Mouse (Mus musculus): ENCODE data around the gene Hirip3. TPM values are rescaled to one million over a fixed set of nuclear protein-coding genes. Genes with fewer than 3 reads are reported as not detected.

The Hirip3 gene
- polyA plus RNA-seq (2016; fragmentation: Nextera tagmentation; extraction: Ambion mirVana), result 38.7 and 48.1 TPM in 2 replicates

DNA sequence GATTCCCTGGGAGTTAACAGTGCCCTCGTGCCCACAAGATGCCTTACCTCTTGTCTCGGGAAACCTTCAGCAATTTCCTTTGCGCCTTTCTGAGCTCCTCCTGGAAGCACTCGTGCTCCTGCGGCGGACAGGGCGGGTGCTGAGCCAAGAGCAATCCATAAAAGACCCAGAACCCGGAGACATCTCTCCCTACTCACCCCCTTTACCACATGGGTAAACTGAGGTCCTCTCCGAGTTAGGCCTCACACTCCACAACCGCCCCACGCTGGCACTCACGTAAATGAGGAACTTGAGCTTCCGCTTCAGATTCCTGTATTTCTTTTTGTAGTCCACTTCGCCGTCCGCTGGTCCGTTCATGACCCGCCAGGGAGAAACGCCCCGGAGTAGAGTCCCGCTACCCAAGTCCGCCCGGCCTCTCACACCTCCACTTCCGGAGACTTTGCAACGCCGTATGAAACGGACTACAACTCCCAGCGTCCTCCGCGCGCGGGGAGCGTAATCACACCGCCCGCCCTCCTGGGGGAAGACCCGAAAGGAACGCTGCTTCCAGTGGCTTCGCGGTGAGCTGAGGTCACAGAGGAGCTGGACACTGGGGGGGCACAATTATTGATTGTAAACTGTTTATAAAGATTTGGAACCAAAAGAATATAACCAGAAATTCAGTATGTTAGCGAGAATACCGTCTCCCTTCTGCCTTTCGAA lies at the start of gene Hirip3:
TSS of gene Hirip3 (plus strand) at position 544 of the 702 bp plus-strand sequence.
- H3K4me1 ChIP-seq (replicated peaks), result peaks cover 39% of the 10 kb centered on the region
- no peaks in the 10 kb centered on the region for H3K27me3 ChIP-seq (ENCODE audit: insufficient read depth, poor library complexity, severe bottlenecking)
- peak; percentile 94 for DNase-seq (ENCODE audit: low spot score)
- peak within 1 kb of the TSS; percentile 95 for H3K27ac ChIP-seq
- H3K9me3 ChIP-seq, result no peaks in the 10 kb centered on the region
- H3K4me3 ChIP-seq, result peak within 1 kb of the TSS; percentile 68
- 3% methylated on average over 42 of the region's 42 CpGs for WGBS
- peaks cover 77% of the 10 kb centered on the region for H3K36me3 ChIP-seq

DNA sequence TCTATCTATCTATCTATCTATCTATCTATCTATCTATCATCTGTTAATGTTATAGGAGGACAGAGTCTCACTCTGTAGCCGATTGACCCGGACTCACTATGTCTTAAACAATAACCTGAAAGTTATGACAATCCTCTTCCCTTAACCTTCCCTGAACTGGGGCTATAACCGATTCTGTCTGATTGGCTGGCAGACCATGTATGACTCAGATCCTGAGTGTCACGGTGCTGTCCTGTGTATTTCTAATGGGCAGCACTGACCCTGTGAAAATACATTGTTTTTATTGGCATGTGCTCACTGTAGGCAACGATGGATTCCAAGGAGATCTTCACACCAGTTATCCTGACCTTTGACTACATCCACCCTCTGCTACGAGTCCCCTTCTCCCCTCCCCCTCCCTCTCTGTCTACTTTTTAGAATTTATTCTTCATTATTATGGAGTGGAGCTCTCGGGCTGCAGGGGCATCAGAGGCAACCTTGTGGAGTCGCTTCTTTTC lies 46.0 kb upstream of the Hirip3 start:
- 52% methylated on average over 8 of the region's 8 CpGs for WGBS
- Histone ChIP-seq H3K9me3 (no peaks in the 10 kb centered on the region), H3K27ac (no peak overlapping the region), H3K36me3 (no peaks in the 10 kb centered on the region), H3K4me3 (no peak overlapping the region), H3K4me1 (replicated peaks) (peaks cover 16% of the 10 kb centered on the region), H3K27me3 (ENCODE audit: insufficient read depth, poor library complexity, severe bottlenecking) (peaks cover 4% of the 10 kb centered on the region; the same call in 1 of the 2 replicates)
- DNase-seq (ENCODE audit: low spot score), result no peak

DNA sequence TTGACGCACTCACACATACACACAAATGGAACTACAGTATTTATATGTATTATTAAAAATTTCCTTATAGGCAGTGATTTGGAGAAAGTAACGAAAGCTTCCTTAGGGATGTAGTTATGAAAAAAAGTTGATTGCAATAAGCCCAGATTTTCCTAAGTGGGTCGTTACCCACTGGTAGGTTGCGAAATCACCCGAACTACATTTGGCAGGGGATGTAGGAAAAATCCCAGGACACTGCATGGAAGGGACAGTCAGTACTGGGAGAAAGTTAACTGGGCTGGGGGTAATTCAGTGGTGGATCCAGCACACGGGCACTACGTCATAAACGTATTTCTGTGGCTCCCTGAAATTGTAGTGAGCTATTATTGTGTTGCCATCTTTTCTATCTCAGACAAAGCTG lies 45.3 kb upstream of the Hirip3 start:
- Histone ChIP-seq H3K4me1 (replicated peaks) (peaks cover 16% of the 10 kb centered on the region), H3K27ac (no peak overlapping the region), H3K4me3 (no peak overlapping the region), H3K9me3 (no peaks in the 10 kb centered on the region), H3K36me3 (no peaks in the 10 kb centered on the region), H3K27me3 (ENCODE audit: insufficient read depth, poor library complexity, severe bottlenecking) (peaks cover 7% of the 10 kb centered on the region; the same call in 1 of the 2 replicates)
- no peak for DNase-seq (ENCODE audit: low spot score)
- WGBS, result 88% methylated on average over 8 of the region's 8 CpGs

DNA sequence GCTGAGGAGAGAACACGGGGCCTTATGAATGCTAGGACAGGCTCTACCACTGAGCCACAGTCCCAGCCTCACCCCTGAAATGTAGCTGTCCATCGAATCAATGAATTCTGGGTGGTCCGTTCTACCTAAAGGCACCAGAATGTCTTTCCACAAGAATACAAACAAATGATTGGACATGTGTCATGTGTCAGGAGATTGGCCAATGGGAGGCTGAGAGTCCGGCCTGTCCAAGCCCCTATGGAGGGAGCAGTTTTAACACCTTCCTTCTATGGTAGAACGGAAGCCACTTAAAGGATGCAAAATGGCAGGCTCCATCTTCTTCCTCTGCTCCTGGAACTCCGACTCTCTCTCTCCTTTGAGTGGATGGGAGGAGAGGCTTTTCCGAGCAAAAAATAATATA lies 44.2 kb upstream of the Hirip3 start:
- WGBS, result 86% methylated on average over 7 of the region's 7 CpGs
- H3K4me3 ChIP-seq, result no peak overlapping the region
- DNase-seq (ENCODE audit: low spot score), result no peak
- H3K27me3 ChIP-seq (ENCODE audit: insufficient read depth, poor library complexity, severe bottlenecking), result peaks cover 12% of the 10 kb centered on the region
- no peaks in the 10 kb centered on the region for H3K36me3 ChIP-seq
- H3K9me3 ChIP-seq, result no peaks in the 10 kb centered on the region
- no peak overlapping the region for H3K27ac ChIP-seq
- H3K4me1 ChIP-seq (replicated peaks), result peaks cover 25% of the 10 kb centered on the region

DNA sequence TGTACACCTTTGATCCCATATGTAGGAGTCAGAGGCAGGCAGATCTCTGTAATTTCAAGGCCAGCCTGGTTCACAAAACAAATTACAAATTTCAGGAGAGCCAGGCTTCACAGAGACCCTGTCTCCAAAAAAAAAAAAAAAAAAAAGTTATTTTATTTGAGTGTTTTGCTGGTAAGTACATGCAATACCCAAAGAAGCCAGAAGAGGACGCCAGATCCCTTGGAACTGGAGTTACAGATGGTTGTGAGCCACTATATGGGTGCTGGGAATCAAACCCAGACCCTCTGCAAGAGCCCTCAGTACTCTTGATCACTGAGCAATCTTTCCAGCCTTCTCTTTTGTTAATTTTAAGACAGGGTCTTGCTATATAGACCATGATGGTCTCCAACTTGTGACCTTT lies 43.0 kb upstream of the Hirip3 start:
- no peaks in the 10 kb centered on the region for H3K9me3 ChIP-seq
- WGBS, result 40% methylated on average over 1 of the region's 1 CpGs
- DNase-seq (ENCODE audit: low spot score), result no peak

DNA sequence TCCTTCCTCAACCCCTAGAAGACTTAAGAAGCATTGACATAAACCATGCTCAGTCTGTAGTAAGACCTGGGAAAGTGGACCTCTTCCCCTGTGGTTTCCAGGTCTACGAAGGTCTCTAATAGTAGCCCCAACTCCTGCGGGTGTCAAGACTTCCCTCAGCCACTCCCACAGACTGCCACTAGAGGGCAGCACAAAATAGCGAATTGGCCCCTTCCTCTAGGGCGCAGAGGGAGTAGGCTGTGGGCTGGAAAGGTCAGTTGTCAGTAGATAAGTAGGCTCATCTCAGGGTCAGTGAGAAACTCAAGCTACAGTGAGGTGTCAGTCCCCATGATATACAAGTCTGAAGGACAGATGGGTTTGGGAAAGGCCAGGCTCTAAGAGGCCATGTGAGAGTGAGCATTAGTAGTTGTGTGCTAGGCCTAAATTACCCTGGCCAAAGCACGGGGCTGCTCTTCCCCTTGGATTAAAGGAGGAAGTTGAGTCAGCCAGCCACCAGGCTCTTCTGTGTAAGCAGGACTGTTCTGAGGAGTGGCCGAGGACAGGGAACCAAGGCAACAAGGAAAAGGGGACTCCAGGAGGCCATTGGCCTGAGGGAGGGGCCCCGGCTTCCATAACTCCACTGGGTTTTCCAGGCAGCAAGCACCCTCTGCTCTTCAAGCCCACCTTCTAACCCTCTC lies 39.8 kb upstream of the Hirip3 start:
- peak; percentile 87 for DNase-seq (ENCODE audit: low spot score)
- Histone ChIP-seq H3K36me3 (no peaks in the 10 kb centered on the region), H3K4me1 (replicated peaks) (peaks cover 37% of the 10 kb centered on the region), H3K4me3 (peak overlapping the region; percentile 66; the same call in 1 of the 2 replicates), H3K27me3 (ENCODE audit: insufficient read depth, poor library complexity, severe bottlenecking) (peaks cover 48% of the 10 kb centered on the region), H3K9me3 (no peaks in the 10 kb centered on the region), H3K27ac (peak overlapping the region; percentile 90)
- WGBS, result 23% methylated on average over 7 of the region's 7 CpGs

More for the DNA sequence above, 43.0 kb upstream of the Hirip3 start:
- H3K4me3 ChIP-seq, result no peak overlapping the region
- H3K27ac ChIP-seq, result no peak overlapping the region
- H3K4me1 ChIP-seq (replicated peaks), result peaks cover 31% of the 10 kb centered on the region
- H3K36me3 ChIP-seq, result no peaks in the 10 kb centered on the region
- H3K27me3 ChIP-seq (ENCODE audit: insufficient read depth, poor library complexity, severe bottlenecking), result peaks cover 24% of the 10 kb centered on the region

DNA sequence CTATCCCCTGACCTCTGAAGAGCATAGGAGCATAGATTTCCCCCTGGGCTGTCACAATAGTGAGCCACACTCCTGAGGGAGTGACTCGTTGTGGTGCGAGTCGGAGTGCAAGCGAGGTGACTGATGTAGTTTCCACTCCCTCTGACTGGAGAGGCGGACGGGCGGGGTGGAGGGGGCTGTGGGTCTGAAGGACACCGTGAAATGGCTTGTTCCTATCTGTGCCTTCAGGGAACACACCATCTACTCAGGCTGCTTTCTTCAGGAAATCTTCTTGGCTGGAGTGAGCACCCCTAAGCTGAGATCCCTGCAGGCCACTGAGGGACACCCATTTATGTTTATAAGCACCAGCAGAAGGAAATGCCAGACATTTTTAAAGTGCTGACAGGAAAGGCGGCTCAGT lies 39.0 kb upstream of the Hirip3 start:
- Histone ChIP-seq H3K9me3 (no peaks in the 10 kb centered on the region), H3K36me3 (no peaks in the 10 kb centered on the region), H3K4me3 (peak overlapping the region; percentile 66), H3K27me3 (ENCODE audit: insufficient read depth, poor library complexity, severe bottlenecking) (peaks cover 48% of the 10 kb centered on the region), H3K27ac (peak overlapping the region; percentile 90), H3K4me1 (replicated peaks) (peaks cover 37% of the 10 kb centered on the region)
- WGBS, result 7% methylated on average over 9 of the region's 9 CpGs
- DNase-seq (ENCODE audit: low spot score), result peak; percentile 17

DNA sequence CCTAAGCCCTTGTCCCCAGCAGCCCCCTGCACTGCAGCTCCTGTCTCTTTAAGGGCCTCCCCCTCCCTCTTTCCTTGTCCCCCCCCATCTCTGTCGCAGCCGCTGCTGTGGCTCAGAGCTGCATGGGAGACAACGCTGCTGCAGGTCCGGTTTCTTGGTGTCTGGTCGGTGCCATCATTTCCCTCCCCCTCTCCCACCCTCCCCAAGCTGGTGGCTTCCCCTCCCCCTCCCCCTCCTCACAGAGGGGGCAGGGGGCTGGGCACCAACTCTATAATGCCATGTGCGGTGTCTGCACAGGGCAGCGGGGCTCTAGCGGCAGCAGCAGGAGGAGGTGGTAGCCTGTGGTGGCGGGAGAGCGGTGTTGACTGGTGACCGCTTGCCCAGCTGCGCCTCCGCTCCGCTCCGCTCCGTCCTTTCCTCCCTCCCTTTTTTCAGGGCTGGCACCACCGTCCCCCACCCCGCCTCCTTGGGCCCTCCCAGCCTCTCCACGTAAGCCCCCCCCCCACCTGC lies 38.5 kb upstream of the Hirip3 start:
- Histone ChIP-seq H3K36me3 (no peaks in the 10 kb centered on the region), H3K9me3 (no peaks in the 10 kb centered on the region), H3K4me3 (peak overlapping the region; percentile 66), H3K4me1 (replicated peaks) (peaks cover 37% of the 10 kb centered on the region), H3K27me3 (ENCODE audit: insufficient read depth, poor library complexity, severe bottlenecking) (peaks cover 48% of the 10 kb centered on the region), H3K27ac (peak overlapping the region; percentile 90)
- peak; percentile 54 for DNase-seq (ENCODE audit: low spot score)
- 2% methylated on average over 17 of the region's 19 CpGs for WGBS

DNA sequence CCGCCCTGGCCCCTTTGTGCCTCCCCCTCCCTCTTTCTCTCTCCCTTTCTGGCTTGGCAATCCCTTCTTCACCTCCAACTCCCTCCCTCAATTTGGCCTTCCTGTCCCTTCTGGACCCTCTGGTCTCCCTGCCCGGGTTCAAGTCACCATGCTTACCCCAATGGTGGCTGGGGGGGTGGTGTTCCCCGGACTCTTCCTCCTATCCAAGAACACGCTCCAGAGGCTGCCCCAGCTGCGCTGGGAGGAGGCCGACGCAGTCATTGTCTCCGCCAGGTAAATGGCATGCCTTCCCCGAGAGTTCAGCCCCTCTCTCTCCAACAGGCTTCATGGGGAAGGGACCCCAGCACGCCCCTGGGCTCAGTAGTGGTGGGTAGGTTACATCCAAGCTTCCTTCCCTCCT lies 37.8 kb upstream of the Hirip3 start:
- Histone ChIP-seq H3K9me3 (no peaks in the 10 kb centered on the region), H3K27me3 (ENCODE audit: insufficient read depth, poor library complexity, severe bottlenecking) (peaks cover 48% of the 10 kb centered on the region), H3K4me3 (peak overlapping the region; percentile 66), H3K27ac (peak overlapping the region; percentile 90), H3K36me3 (no peaks in the 10 kb centered on the region), H3K4me1 (replicated peaks) (peaks cover 37% of the 10 kb centered on the region)
- WGBS, result 7% methylated on average over 10 of the region's 10 CpGs
- DNase-seq (ENCODE audit: low spot score), result no peak

DNA sequence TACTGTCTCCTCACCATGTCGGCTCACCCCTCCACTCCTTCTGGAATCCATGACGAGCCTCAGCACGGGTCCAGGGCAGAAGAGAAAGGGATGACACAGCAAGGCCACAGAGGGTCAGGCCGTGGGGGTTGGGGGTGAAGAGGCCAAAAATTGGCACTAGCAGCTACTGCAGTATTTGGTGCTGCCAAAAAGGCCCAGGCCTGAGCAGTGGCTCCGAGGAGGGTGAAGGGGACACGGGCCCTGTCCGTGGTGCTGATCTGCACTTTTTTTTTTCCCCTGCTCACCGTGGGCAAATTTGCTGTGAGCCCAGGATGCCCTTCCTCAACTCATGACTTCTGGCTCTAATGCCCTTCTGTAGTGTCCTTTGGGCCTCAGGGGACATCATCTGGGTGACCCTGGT lies 36.4 kb upstream of the Hirip3 start:
- H3K27ac ChIP-seq, result no peak overlapping the region
- peaks cover 51% of the 10 kb centered on the region for H3K4me1 ChIP-seq (replicated peaks)
- H3K4me3 ChIP-seq, result peak overlapping the region; percentile 20; the same call in 1 of the 2 replicates
- H3K36me3 ChIP-seq, result no peaks in the 10 kb centered on the region
- 19% methylated on average over 8 of the region's 8 CpGs for WGBS
- no peak for DNase-seq (ENCODE audit: low spot score)
- H3K9me3 ChIP-seq, result no peaks in the 10 kb centered on the region
- H3K27me3 ChIP-seq (ENCODE audit: insufficient read depth, poor library complexity, severe bottlenecking), result peaks cover 55% of the 10 kb centered on the region

DNA sequence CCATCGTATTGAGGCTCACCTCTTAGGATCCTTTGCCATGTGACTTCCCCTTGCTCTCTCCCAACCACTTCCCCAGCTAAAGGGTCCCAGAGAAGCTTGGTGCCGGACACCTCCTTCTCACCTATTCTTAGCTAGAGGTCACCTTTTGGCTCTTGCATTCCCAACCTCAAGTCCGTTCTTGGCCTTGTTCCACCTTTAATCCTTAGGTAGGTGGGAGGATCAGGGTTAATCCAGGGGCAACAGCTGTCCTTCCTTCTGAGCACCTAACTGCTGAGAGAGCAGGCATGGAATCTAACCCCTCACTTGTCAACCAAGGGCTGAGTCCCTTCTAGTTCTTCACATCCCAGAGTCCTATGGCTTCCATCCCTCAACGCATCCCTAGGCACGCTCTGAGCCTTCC lies 35.8 kb upstream of the Hirip3 start:
- 70% methylated on average over 5 of the region's 5 CpGs for WGBS
- no peak for DNase-seq (ENCODE audit: low spot score)
- no peak overlapping the region for H3K27ac ChIP-seq
- H3K4me1 ChIP-seq (replicated peaks), result peaks cover 52% of the 10 kb centered on the region
- H3K4me3 ChIP-seq, result no peak overlapping the region
- peaks cover 60% of the 10 kb centered on the region for H3K27me3 ChIP-seq (ENCODE audit: insufficient read depth, poor library complexity, severe bottlenecking)
- H3K9me3 ChIP-seq, result no peaks in the 10 kb centered on the region
- no peaks in the 10 kb centered on the region for H3K36me3 ChIP-seq

DNA sequence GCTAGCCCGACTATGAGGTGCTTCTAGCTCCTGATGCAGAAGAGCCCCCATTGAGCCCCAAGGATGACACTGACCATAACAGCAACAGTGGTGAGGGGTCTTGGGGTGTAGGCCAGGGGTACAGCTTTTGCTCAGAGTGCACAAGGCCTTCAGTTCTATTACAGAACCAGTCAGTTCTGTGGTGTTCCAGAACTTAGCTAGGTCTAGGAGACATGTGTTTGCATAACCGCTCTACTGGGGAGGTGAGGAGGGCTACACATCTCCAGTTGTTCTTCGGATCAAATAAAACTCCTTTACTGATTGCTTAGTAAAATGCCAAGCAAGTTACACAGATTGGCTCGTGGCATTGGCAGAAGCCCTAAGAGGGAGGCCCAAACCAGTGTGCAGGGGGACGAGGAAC lies 30.2 kb upstream of the Hirip3 start, which contains the start of gene 4930451I11Rik:
TSS of gene 4930451I11Rik (minus strand) at position 101 of the 400 bp plus-strand sequence.
- no peaks in the 10 kb centered on the region for H3K9me3 ChIP-seq
- peaks cover 26% of the 10 kb centered on the region for H3K27me3 ChIP-seq (ENCODE audit: insufficient read depth, poor library complexity, severe bottlenecking)
- H3K4me3 ChIP-seq, result peak within 1 kb of the TSS; percentile 43
- 59% methylated on average over 5 of the region's 5 CpGs for WGBS
- peaks cover 28% of the 10 kb centered on the region for H3K4me1 ChIP-seq (replicated peaks)
- H3K27ac ChIP-seq, result peak within 1 kb of the TSS; percentile 66
- H3K36me3 ChIP-seq, result no peaks in the 10 kb centered on the region
- DNase-seq (ENCODE audit: low spot score), result no peak
